Mouse (Mus musculus) urinary bladder, postnatal 25 days (tissue): Measurements from ENCODE around the gene Cdc42se2.

ENCODE experiments used
- DNase-seq: peaks from one replicate; pipeline ENCODE4 v3.0.0; 2022; ENCODE audit warnings: low spot score

Cdc42se2 gene

GRCm38 (mm10) chr11:54754301-54755147, 33.0 kb downstream of the Cdc42se2 start:
- no peak for DNase-seq

- DNase-seq = no peak
Measured at GRCm38 (mm10) chr11:54751502-54751901, 36.0 kb downstream of the Cdc42se2 start.

- DNase-seq = no peak
Measured at GRCm38 (mm10) chr11:54748891-54749290, 38.6 kb downstream of the Cdc42se2 start.

GRCm38 (mm10) chr11:54744231-54744630, 43.2 kb downstream of the Cdc42se2 start:
- DNase-seq = no peak

- no peak for DNase-seq
Measured at GRCm38 (mm10) chr11:54741330-54741729, 46.1 kb downstream of the Cdc42se2 start.

GRCm38 (mm10) chr11:54739012-54739750, 48.3 kb downstream of the Cdc42se2 start:
- DNase-seq = no peak

- DNase-seq = no peak
Measured at GRCm38 (mm10) chr11:54736903-54737302, 50.6 kb downstream of the Cdc42se2 start.

GRCm38 (mm10) chr11:54735114-54735513, 52.4 kb downstream of the Cdc42se2 start:
- no peak for DNase-seq

GRCm38 (mm10) chr11:54733546-54733945, 53.9 kb downstream of the Cdc42se2 start:
- DNase-seq = no peak

- no peak for DNase-seq
Measured at GRCm38 (mm10) chr11:54731367-54731766, 56.1 kb downstream of the Cdc42se2 start.

GRCm38 (mm10) chr11:54730931-54731330, 56.5 kb downstream of the Cdc42se2 start:
- no peak for DNase-seq

- no peak for DNase-seq
Measured at GRCm38 (mm10) chr11:54729311-54729710, 58.2 kb downstream of the Cdc42se2 start.

GRCm38 (mm10) chr11:54728371-54728770, 59.1 kb downstream of the Cdc42se2 start:
- no peak for DNase-seq

GRCm38 (mm10) chr11:54727327-54727901, 60.1 kb downstream of the Cdc42se2 start:
- DNase-seq = no peak

- DNase-seq = no peak
Measured at GRCm38 (mm10) chr11:54726571-54727062, 60.9 kb downstream of the Cdc42se2 start.

- no peak for DNase-seq
Measured at GRCm38 (mm10) chr11:54724353-54725034, 63.0 kb downstream of the Cdc42se2 start.

- DNase-seq = no peak
Measured at GRCm38 (mm10) chr11:54722057-54722456, 65.4 kb downstream of the Cdc42se2 start.

GRCm38 (mm10) chr11:54718601-54719000, 68.9 kb downstream of the Cdc42se2 start:
- no peak for DNase-seq

- no peak for DNase-seq
Measured at GRCm38 (mm10) chr11:54717893-54718292, 69.6 kb downstream of the Cdc42se2 start.

- no peak for DNase-seq
Measured at GRCm38 (mm10) chr11:54712849-54713248, 74.6 kb downstream of the Cdc42se2 start.

- no peak for DNase-seq
Measured at GRCm38 (mm10) chr11:54710512-54711293, 76.8 kb downstream of the Cdc42se2 start.
